9 mouse cellular contexts compared by ENCODE assay signal in the genomic region with DNA sequence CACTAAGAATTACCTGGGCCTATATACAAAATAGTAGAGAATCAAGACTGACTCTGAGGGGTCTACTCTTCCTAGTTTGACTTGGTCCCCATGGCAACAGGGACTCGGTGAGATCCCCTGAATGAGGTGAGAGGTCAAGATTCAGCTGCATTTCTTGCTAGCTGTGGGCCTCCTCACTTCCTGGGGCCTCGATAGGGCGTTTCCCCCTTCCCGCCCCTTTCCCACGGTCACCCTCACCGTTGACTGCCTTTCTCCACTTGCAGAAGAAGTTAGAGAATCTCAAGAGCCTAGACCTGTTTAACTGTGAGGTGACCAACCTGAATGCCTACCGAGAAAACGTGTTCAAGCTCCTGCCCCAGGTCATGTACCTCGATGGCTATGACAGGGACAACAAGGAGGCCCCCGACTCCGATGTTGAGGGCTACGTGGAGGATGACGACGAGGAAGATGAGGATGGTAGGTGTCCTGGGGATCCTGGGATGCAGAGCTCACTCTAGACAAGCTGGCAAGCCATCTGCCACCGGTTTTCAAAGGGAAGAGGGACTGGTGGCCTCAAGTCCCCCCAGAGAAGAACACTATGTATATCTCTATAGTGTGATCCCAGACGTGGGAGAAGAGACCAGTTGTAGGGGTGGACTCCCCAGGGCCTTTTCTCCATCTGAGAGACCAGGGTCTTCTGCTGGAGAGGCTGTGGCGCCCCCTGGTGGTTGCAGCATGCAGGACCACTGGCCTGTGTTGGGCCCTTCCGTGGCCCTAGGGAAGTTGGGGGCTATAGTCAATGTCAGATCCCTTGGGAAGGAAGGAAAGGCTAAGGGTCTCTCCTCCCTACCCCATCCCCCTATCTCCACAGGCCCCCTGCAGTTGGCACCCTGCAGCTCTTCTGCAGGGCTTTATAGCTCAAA. TPM values are rescaled to one million over a fixed set of nuclear protein-coding genes. Genes with fewer than 3 reads are reported as not detected.
DNase-seq lines count a peak whose midpoint lies in the region; ATAC-seq and TF ChIP-seq lines count a peak whose summit lies in the region.
"Had no signal": no experiment of that assay in that cellular context is flagged by ENCODE, and none has a peak within 500 bp of the region (broad histone marks: within the 10 kb centered on the region; RNA-seq: fewer than 3 reads in every experiment).

No protein-coding gene starts in this region.

- intact Hi-C loops in heart, postnatal 36 days (cut with DNase I): loop anchor here (1.0 to 5.0 kb wide), 4 partner anchors 36 to 177 kb away; no protein-coding TSS in a partner anchor
- intact Hi-C loops in left cerebral cortex, postnatal 36 days (cut with DNase I): loop anchor here (2.0 kb wide), 1 partner anchor 79 kb away; no protein-coding TSS in a partner anchor

- H3K9me3 ChIP-seq in heart, embryonic 11.5 days (replicated peaks; ENCODE audit: control insufficient read depth, low read length): no peaks in the 10 kb centered on the region
- no peaks in the 10 kb centered on the region for H3K9me3 ChIP-seq in G1E (replicated peaks)
- H3K9me3 ChIP-seq: midbrain, embryonic 12.5 days had no signal

- TF ChIP-seq CTCF in G1E (IDR thresholded peaks at IDR 0.05; ENCODE audit: low read depth, low read length): peak; percentile 61

- WGBS in heart, embryonic 11.5 days (ENCODE audit: insufficient replicate concordance): 55% methylated on average over 18 of the region's 18 CpGs

- no peak for ATAC-seq in heart, embryonic 11.5 days (replicated peaks; ENCODE audit: insufficient number of reproducible peaks, low FRiP score, low TSS enrichment)
- no peak for ATAC-seq in G1E (ENCODE audit: extremely low read depth, insufficient number of reproducible peaks, low FRiP score, poor library complexity, severe bottlenecking)
- peak; percentile 40 for ATAC-seq in monocyte, adult 5-6 weeks (replicated peaks; ENCODE audit: insufficient number of reproducible peaks, low FRiP score, low TSS enrichment, poor library complexity, severe bottlenecking)

- H3K27me3 ChIP-seq in heart, embryonic 11.5 days (ENCODE audit: control insufficient read depth, insufficient read depth, low read length): no peaks in the 10 kb centered on the region
- no peaks in the 10 kb centered on the region for H3K27me3 ChIP-seq in G1E (ENCODE audit: insufficient read depth, low read length)
- H3K27me3 ChIP-seq: midbrain, embryonic 12.5 days had no signal

- DNase-seq in heart, adult 11 months: peak; percentile 97
- no peak for DNase-seq in G1E (ENCODE audit: low spot score)
- peak; percentile 74 to 82 for DNase-seq in cerebellum, postnatal 36 days
- peak; percentile 82 to 88 for DNase-seq in heart, postnatal 36 days
- peak; percentile 47 to 55 for DNase-seq in left cerebral cortex, postnatal 36 days (ENCODE audit: low spot score in 2 of 2)
- peak; percentile 56 for DNase-seq in thymus, postnatal 0 days (ENCODE audit: low spot score)

- H3K36me3 ChIP-seq in heart, embryonic 11.5 days (ENCODE audit: control insufficient read depth, insufficient read depth, low read length): peaks cover 26% of the 10 kb centered on the region
- peaks cover 98% of the 10 kb centered on the region for H3K36me3 ChIP-seq in G1E (replicated peaks)

- no peak overlapping the region; the same call in 1 of the 2 replicates for H3K27ac ChIP-seq in heart, embryonic 11.5 days (ENCODE audit: low read depth, low read length)
- H3K27ac ChIP-seq: midbrain, embryonic 12.5 days had no signal

- H3K9ac ChIP-seq in heart, embryonic 11.5 days (ENCODE audit: low read depth, low read length): no peak overlapping the region
- H3K9ac ChIP-seq: midbrain, embryonic 12.5 days had no signal

- H3K4me2 ChIP-seq in heart, embryonic 11.5 days: no peak overlapping the region
- H3K4me2 ChIP-seq: midbrain, embryonic 12.5 days had no signal

- H3K4me1 ChIP-seq in heart, embryonic 11.5 days (ENCODE audit: control insufficient read depth, insufficient read depth, low read length): peaks cover 38% of the 10 kb centered on the region
- H3K4me1 ChIP-seq in G1E (ENCODE audit: insufficient read depth, low read depth, low read length): peaks cover 82% of the 10 kb centered on the region

- H3K4me3 ChIP-seq in heart, embryonic 11.5 days (ENCODE audit: low read depth, low read length): no peak overlapping the region
- H3K4me3 ChIP-seq in G1E (ENCODE audit: low read depth, low read length): no peak overlapping the region
- H3K4me3 ChIP-seq: midbrain, embryonic 12.5 days had no signal

RNA-seq across cellular contexts. Expression of a gene that starts 32.4 kb away (rescaled TPM):
- polyA plus RNA-seq in heart, embryonic 11.5 days (2014; fragmentation: Nextera tagmentation; extraction: Ambion mirVana): 108 and 120 TPM in 2 replicates
- 565 and 646 TPM in 2 replicates for total RNA-seq in G1E (2014; fragmentation: Nextera tagmentation)
- 481 and 765 TPM in 2 replicates for total RNA-seq in G1E (2017)
- polyA plus RNA-seq in G1E (2012): 246 and 734 TPM in 2 replicates
- total RNA-seq in heart, postnatal 36 days (2021): 100 to 1,000 TPM; 206 to 209 TPM
- 100 to 1,000 TPM; 232 to 281 TPM for total RNA-seq in left cerebral cortex, postnatal 36 days (2021)
- 648 to 883 TPM (median 742 TPM) in 3 replicates for total RNA-seq in monocyte, adult 5-6 weeks (2017)
- 150 and 161 TPM in 2 replicates for polyA plus RNA-seq in thymus, postnatal 0 days (2015; fragmentation: Nextera tagmentation; extraction: Ambion mirVana)
